8 mouse cellular contexts compared by ENCODE assay signal in genomic region chr12:54198282-54198918, GRCm38 (mm10). TPM values are rescaled to one million over a fixed set of nuclear protein-coding genes. Genes with fewer than 3 reads are reported as not detected.
DNase-seq lines count a peak whose midpoint lies in the region; ATAC-seq and TF ChIP-seq lines count a peak whose summit lies in the region.
"Had no signal": no experiment of that assay in that cellular context is flagged by ENCODE, and none has a peak within 500 bp of the region (broad histone marks: within the 10 kb centered on the region; RNA-seq: fewer than 3 reads in every experiment).

No protein-coding gene starts in this region.

- no peak for TF ChIP-seq CTCF in MEL (IDR thresholded peaks at IDR 0.05 in 2 of 3, conservative IDR thresholded peaks at IDR 0.05 in 1 of 3; ENCODE audit: control insufficient read depth in 1 of 3, insufficient read depth in 1 of 3, low read depth in 2 of 3, low read length in 3 of 3, poor library complexity in 1 of 3, severe bottlenecking in 1 of 3)

- DNase-seq in hindbrain, embryonic 10.5 days (ENCODE audit: low spot score): no peak
- no peak for DNase-seq in hindbrain, embryonic 11.5 days (ENCODE audit: low spot score)
- peak; percentile 66 for DNase-seq in 416B (ENCODE audit: low read depth)
- no peak for DNase-seq in MEL (ENCODE audit: low read depth, low spot score)
- no peak for DNase-seq in right cerebral cortex, postnatal 36 days (ENCODE audit: low spot score in 2 of 2)
- DNase-seq in layer of hippocampus, postnatal 10 days (ENCODE audit: low spot score in 2 of 2): no peak
- DNase-seq: cerebellum, adult 11 months had no signal

- no peak for ATAC-seq in hindbrain, embryonic 11.5 days (ENCODE audit: low FRiP score)
- ATAC-seq in intestine, embryonic 16.5 days: peak; percentile 54

- no peaks in the 10 kb centered on the region for H3K36me3 ChIP-seq in hindbrain, embryonic 10.5 days
- no peaks in the 10 kb centered on the region for H3K36me3 ChIP-seq in hindbrain, embryonic 11.5 days (ENCODE audit: control insufficient read depth, insufficient read depth, low read length)
- H3K36me3 ChIP-seq in MEL (ENCODE audit: control insufficient read depth in 1 of 2, insufficient read depth in 2 of 2, low read length in 2 of 2): peaks cover 0 to 5% of the 10 kb centered on the region in 2 experiments; a peak in 2 of 4 replicates
- no peaks in the 10 kb centered on the region for H3K36me3 ChIP-seq in intestine, embryonic 16.5 days (ENCODE audit: control insufficient read depth, insufficient read depth, low read length)

- no peak overlapping the region for H3K4me2 ChIP-seq in hindbrain, embryonic 11.5 days (replicated peaks; ENCODE audit: low read depth, low read length)
- peak overlapping the region; percentile 35 for H3K4me2 ChIP-seq in intestine, embryonic 16.5 days (ENCODE audit: low read depth, low read length)

- peak overlapping the region; percentile 66; the same call in 1 of the 2 replicates for H3K27ac ChIP-seq in hindbrain, embryonic 10.5 days
- no peak overlapping the region for H3K27ac ChIP-seq in hindbrain, embryonic 11.5 days (ENCODE audit: low read depth, low read length)
- H3K27ac ChIP-seq in MEL (ENCODE audit: control insufficient read depth, low read depth, low read length): no peak overlapping the region
- peak overlapping the region; percentile 87 for H3K27ac ChIP-seq in intestine, embryonic 16.5 days (ENCODE audit: low read length)

- peaks cover 3% of the 10 kb centered on the region; the same call in 1 of the 2 replicates for H3K79me2 ChIP-seq in MEL (ENCODE audit: control insufficient read depth, insufficient read depth, low read length, poor library complexity)

- no peak for TF ChIP-seq RAD21 in MEL (IDR thresholded peaks at IDR 0.05; ENCODE audit: low read depth, low read length)

- peaks cover 22% of the 10 kb centered on the region for H3K27me3 ChIP-seq in hindbrain, embryonic 10.5 days (ENCODE audit: insufficient read depth, poor library complexity, severe bottlenecking)
- peaks cover 8% of the 10 kb centered on the region; the same call in 1 of the 2 replicates for H3K27me3 ChIP-seq in hindbrain, embryonic 11.5 days (ENCODE audit: control insufficient read depth, insufficient read depth, low read length)
- no peaks in the 10 kb centered on the region for H3K27me3 ChIP-seq in MEL (ENCODE audit: control insufficient read depth in 1 of 2, insufficient read depth in 2 of 2, low read length in 2 of 2)
- no peaks in the 10 kb centered on the region for H3K27me3 ChIP-seq in intestine, embryonic 16.5 days (replicated peaks; ENCODE audit: control insufficient read depth, insufficient read depth, low read length)

- no peaks in the 10 kb centered on the region for H3K9me3 ChIP-seq in hindbrain, embryonic 10.5 days
- H3K9me3 ChIP-seq in hindbrain, embryonic 11.5 days (ENCODE audit: control insufficient read depth, low read length): no peaks in the 10 kb centered on the region
- H3K9me3 ChIP-seq in MEL (replicated peaks; ENCODE audit: insufficient read depth, low read length): no peaks in the 10 kb centered on the region
- no peaks in the 10 kb centered on the region for H3K9me3 ChIP-seq in intestine, embryonic 16.5 days (ENCODE audit: control insufficient read depth, low read length)

- no peak overlapping the region for H3K4me3 ChIP-seq in hindbrain, embryonic 10.5 days
- no peak overlapping the region for H3K4me3 ChIP-seq in hindbrain, embryonic 11.5 days (ENCODE audit: low read depth, low read length)
- H3K4me3 ChIP-seq in MEL (ENCODE audit: control insufficient read depth in 1 of 2, insufficient read depth in 1 of 2, low read depth in 2 of 2, low read length in 2 of 2): peak overlapping the region in 1 of 2 experiments; percentile 15; a peak in 1 of 4 replicates
- H3K4me3 ChIP-seq in intestine, embryonic 16.5 days (ENCODE audit: low read length): peak overlapping the region; percentile 22

- no peak for TF ChIP-seq EP300 in MEL (IDR thresholded peaks at IDR 0.05; ENCODE audit: low read depth in 1 of 2, low read length in 2 of 2)

- H3K4me1 ChIP-seq in hindbrain, embryonic 10.5 days (replicated peaks): peaks cover 64% of the 10 kb centered on the region
- H3K4me1 ChIP-seq in hindbrain, embryonic 11.5 days (replicated peaks; ENCODE audit: control insufficient read depth, insufficient read depth, low read length): peaks cover 5% of the 10 kb centered on the region
- H3K4me1 ChIP-seq in MEL (ENCODE audit: control insufficient read depth in 1 of 2, insufficient read depth in 2 of 2, low read length in 2 of 2): peaks cover 8 to 13% of the 10 kb centered on the region in 2 experiments; a peak in 3 of 4 replicates
- H3K4me1 ChIP-seq in intestine, embryonic 16.5 days (ENCODE audit: control insufficient read depth, insufficient read depth, low read length): peaks cover 46% of the 10 kb centered on the region

- TF ChIP-seq POLR2A in MEL (IDR thresholded peaks at IDR 0.05; ENCODE audit: control insufficient read depth in 1 of 2, insufficient read depth in 1 of 2, low read depth in 1 of 2, low read length in 2 of 2, poor library complexity in 1 of 2): no peak

- no peak overlapping the region for H3K9ac ChIP-seq in hindbrain, embryonic 11.5 days (ENCODE audit: low read depth, low read length)
- no peak overlapping the region for H3K9ac ChIP-seq in MEL (ENCODE audit: control insufficient read depth, low read depth, low read length, poor library complexity, severe bottlenecking)
- H3K9ac ChIP-seq in intestine, embryonic 16.5 days (ENCODE audit: low read depth, low read length): peak overlapping the region; percentile 53

- 86% methylated on average over 4 of the region's 4 CpGs for WGBS in hindbrain, embryonic 10.5 days
- WGBS in hindbrain, embryonic 11.5 days: 85% methylated on average over 4 of the region's 4 CpGs
- 78% methylated on average over 4 of the region's 4 CpGs for WGBS in intestine, embryonic 16.5 days

TF ChIP-seq in MEL, 35 proteins besides CTCF, POLR2A, EP300 and RAD21:
- peak; percentile 36; the same call in 1 of the 2 replicates for TF ChIP-seq RCOR1 (IDR thresholded peaks at IDR 0.05; ENCODE audit: low read depth, low read length)
- TF ChIP-seq CHD1 (IDR thresholded peaks at IDR 0.05; ENCODE audit: low read depth, low read length): no peak

RNA-seq across cellular contexts. Expression of gene Egln3, which starts 5.3 kb away (rescaled TPM):
- polyA plus RNA-seq in hindbrain, embryonic 10.5 days (2016; fragmentation: Nextera tagmentation; extraction: Ambion mirVana): 4.6 and 5.9 TPM in 2 replicates
- polyA plus RNA-seq in hindbrain, embryonic 11.5 days (2014; fragmentation: Nextera tagmentation; extraction: Ambion mirVana): 7.3 and 7.9 TPM in 2 replicates
- 3.2 and 13.9 TPM in 2 replicates for total RNA-seq in MEL (2012; rRNA removed)
- 10 to 100 TPM in 1 of 2 experiments, not detected in 1; 30.1 TPM for polyA plus RNA-seq in MEL (2012; ENCODE audit: insufficient read depth in 1 of 2, insufficient read length in 2 of 2, low read depth in 1 of 2, low replicate concordance in 2 of 2, missing spikeins in 1 of 2)
- 69.4 and 73.6 TPM in 2 replicates for polyA plus RNA-seq in intestine, embryonic 16.5 days (2015; fragmentation: Nextera tagmentation; extraction: Ambion mirVana)
- 1 to 10 TPM; 5.2 to 5.7 TPM for total RNA-seq in layer of hippocampus, postnatal 10 days (2021)

Comparison
In these comparisons a context has a peak if more than half of its experiments do, and no peak if none do; other contexts are left out.
1. H3K27ac ChIP-seq: peak in hindbrain, embryonic 10.5 days (single experiment) and intestine, embryonic 16.5 days (single experiment); none in hindbrain, embryonic 11.5 days (single experiment) and MEL (single experiment).